Mouse (Mus musculus) left cerebral cortex, postnatal 14 days (tissue): ENCODE results near the gene Atpaf2. TPM values are rescaled to one million over a fixed set of nuclear protein-coding genes. Genes with fewer than 3 reads are reported as not detected.

Experiments
- DNase-seq, 2 experiments: peaks; one replicate each; pipeline ENCODE4 v3.0.0; 2021 to 2022; ENCODE audit warnings: low spot score in 2 of 2, mixed read lengths in 1 of 2
- intact Hi-C: fragments of 180-260 bp; cut with DNase I; formaldehyde crosslinking; loops from one replicate; pipeline ENCODE4 v1.15.1; 2025
- total RNA-seq, 2 experiments: library from RNA; stranded (reverse); gene quantifications; 2 replicates each; pipeline ENCODE4 v1.2.3; 2021

Atpaf2 gene
- total RNA-seq, 2 experiments from 2014 or later: 28.7 to 30.4 TPM

DNA sequence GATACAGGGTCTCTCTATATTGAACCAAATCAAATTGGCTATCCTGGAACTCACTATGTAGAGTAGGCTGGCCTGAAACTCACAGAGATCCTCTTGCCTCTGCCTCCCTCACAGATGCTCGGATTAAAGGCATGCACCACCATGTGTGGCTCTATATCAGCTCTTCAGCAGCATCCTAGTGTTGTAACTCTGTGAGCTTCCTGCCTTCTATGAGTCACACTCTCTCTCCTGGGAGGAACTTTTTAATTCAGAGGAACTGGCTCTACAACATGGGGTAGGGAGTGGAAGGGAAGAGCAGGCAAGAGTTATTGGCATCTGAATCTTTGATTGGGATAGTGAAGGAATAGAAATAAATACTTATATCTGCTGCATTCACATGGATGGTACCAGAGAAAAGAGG, 61.1 kb downstream of the Atpaf2 start:
- no peak for DNase-seq

DNA sequence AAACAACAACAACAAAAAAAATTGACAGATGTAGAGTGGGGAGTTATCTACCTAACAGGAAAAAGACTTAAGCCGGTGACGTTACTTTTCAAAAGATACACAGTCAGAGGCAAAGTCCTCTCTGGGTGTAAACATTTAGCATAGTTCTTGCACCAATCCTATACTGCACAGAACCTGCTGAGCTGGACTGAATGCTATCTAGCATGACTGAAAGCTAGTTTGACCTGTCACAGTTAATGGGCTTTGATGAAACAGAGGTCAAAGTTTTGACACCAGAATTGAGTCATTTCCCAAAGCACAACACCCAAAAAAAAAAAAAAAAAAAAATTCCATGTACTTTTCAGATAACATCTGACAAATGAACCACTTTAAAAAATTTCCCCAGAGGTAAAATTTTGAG, 62.3 kb downstream of the Atpaf2 start:
- intact Hi-C loops: no loop called here
- no peak for DNase-seq

More for the DNA sequence above, 61.1 kb downstream of the Atpaf2 start:
- intact Hi-C loops: no loop called here

GRCm38 (mm10) chr11:60352559-60353411, 65.5 kb downstream of the Atpaf2 start, which contains the start of the genes Tom1l2 and Drc3:
Gene Tom1l2, minus strand, starts transcription at chr11:60352905.
Gene Drc3, plus strand, starts transcription at chr11:60353329.
- intact Hi-C loops: loop anchor here (2.0 to 5.0 kb wide), 3 partner anchors 32 to 60 kb away; no protein-coding TSS in a partner anchor
- DNase-seq: peak; percentile 100

DNA sequence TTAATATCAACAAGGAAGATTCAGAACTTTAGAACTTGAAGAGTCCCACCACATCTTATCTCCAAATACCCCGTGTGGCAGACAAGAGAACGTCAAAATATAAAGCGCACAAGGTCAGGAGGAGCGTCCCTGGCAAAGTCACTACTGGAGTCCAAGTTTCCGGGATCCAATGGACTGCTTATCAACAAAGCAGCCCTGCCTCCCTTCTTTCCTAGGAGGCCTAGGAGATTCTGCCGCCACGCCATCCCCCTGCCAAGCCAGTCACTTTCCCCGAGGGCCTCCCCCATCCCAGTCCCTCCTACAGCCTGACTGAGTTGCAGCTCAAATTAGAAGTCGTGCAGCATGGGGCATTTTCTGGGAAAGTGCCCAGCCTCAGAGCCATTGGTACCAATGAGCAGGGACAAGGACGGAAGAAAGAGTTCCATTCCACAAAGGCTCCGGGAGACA, 66.3 kb downstream of the Atpaf2 start:
- peak; percentile 65 to 81 for DNase-seq
- intact Hi-C loops: loop anchor here (2.0 to 5.0 kb wide), 3 partner anchors 33 to 60 kb away; no protein-coding TSS in a partner anchor

GRCm38 (mm10) chr11:60351388-60351787, 66.9 kb downstream of the Atpaf2 start:
- DNase-seq: no peak
- intact Hi-C loops: loop anchor here (5.0 kb wide), 2 partner anchors 44 to 61 kb away; no protein-coding TSS in a partner anchor

Other genes starting within 250 kb of the Atpaf2 start
- gene Srebf1, start 195.9 kb downstream of the Atpaf2 start, total RNA-seq: 10 to 100 TPM; 35.5 to 36.1 TPM
- 100 to 1,000 TPM; 163 to 172 TPM for gene Tom1l2, start 65.6 kb downstream of the Atpaf2 start, total RNA-seq
- gene Drc3, start 65.1 kb downstream of the Atpaf2 start, total RNA-seq: 10 to 100 TPM; 11.7 to 13.6 TPM
- gene Gid4, start 1.3 kb downstream of the Atpaf2 start, total RNA-seq: 10 to 100 TPM; 43.0 to 44.7 TPM
- 10 to 100 TPM; 73.1 to 78.4 TPM for gene Drg2, start 36.1 kb upstream of the Atpaf2 start, total RNA-seq
- under 1 TPM in 1 of 2 experiments, not detected in 1; 0.04 TPM for gene Myo15, start 50.9 kb upstream of the Atpaf2 start, total RNA-seq
- gene Alkbh5, start 117.9 kb upstream of the Atpaf2 start, total RNA-seq: 10 to 100 TPM; 43.5 to 44.8 TPM